Mouse (Mus musculus) left cerebral cortex, adult 11 months (tissue): ENCODE data around the gene Fem1b.
"Not testable (repeated sequence)": the region's sequence is repeated elsewhere in the genome, so short reads cannot be mapped to it uniquely, and the experiment has no call there.

Experiments used
- DNase-seq: peaks from one replicate; pipeline ENCODE4 v3.0.0; 2022; ENCODE audit warnings: low spot score

Fem1b gene

GRCm38 (mm10) chr9:62811516-62812121 lies at the start of gene Fem1b:
TSS of gene Fem1b (minus strand) at chr9:62811934.
- peak; percentile 82 for DNase-seq

GRCm38 (mm10) chr9:62860866-62861265 lies 49.1 kb upstream of the Fem1b start:
- DNase-seq, result no peak

GRCm38 (mm10) chr9:62860102-62860501 lies 48.4 kb upstream of the Fem1b start:
- not testable (repeated sequence) for DNase-seq

GRCm38 (mm10) chr9:62858266-62859019 lies 46.7 kb upstream of the Fem1b start:
- DNase-seq, result no peak

- no peak for DNase-seq
These were observed 46.1 kb upstream of the Fem1b start, which contains the start of gene Calml4 for GRCm38 (mm10) chr9:62857719-62858261. TSS of gene Calml4 (plus strand) at chr9:62858080.

GRCm38 (mm10) chr9:62857216-62857615 lies 45.5 kb upstream of the Fem1b start:
- DNase-seq, result no peak

- no peak for DNase-seq
These were observed 42.7 kb upstream of the Fem1b start for GRCm38 (mm10) chr9:62854483-62854882.

- DNase-seq, result no peak
These were observed 39.8 kb upstream of the Fem1b start for GRCm38 (mm10) chr9:62851571-62851970.

GRCm38 (mm10) chr9:62848641-62849040 lies 36.9 kb upstream of the Fem1b start:
- no peak for DNase-seq

- peak; percentile 77 for DNase-seq
These were observed 36.0 kb upstream of the Fem1b start for GRCm38 (mm10) chr9:62847694-62848093.

- no peak for DNase-seq
These were observed 32.7 kb upstream of the Fem1b start for GRCm38 (mm10) chr9:62844461-62844860.

- no peak for DNase-seq
These were observed 31.8 kb upstream of the Fem1b start for GRCm38 (mm10) chr9:62843356-62844024.

GRCm38 (mm10) chr9:62839172-62839770 lies 27.5 kb upstream of the Fem1b start:
- DNase-seq, result no peak

GRCm38 (mm10) chr9:62838506-62839171 lies 26.9 kb upstream of the Fem1b start, which contains the start of gene Cln6:
TSS of gene Cln6 (plus strand) at chr9:62838785.
- DNase-seq, result peak; percentile 48

GRCm38 (mm10) chr9:62838146-62838505 lies 26.4 kb upstream of the Fem1b start:
- no peak for DNase-seq

GRCm38 (mm10) chr9:62837611-62838010 lies 25.9 kb upstream of the Fem1b start:
- DNase-seq, result no peak

GRCm38 (mm10) chr9:62835705-62836446 lies 24.1 kb upstream of the Fem1b start:
- DNase-seq, result no peak

GRCm38 (mm10) chr9:62834906-62835305 lies 23.2 kb upstream of the Fem1b start:
- no peak for DNase-seq

- no peak for DNase-seq
These were observed 18.1 kb upstream of the Fem1b start for GRCm38 (mm10) chr9:62829877-62830276.

- peak; percentile 88 for DNase-seq
These were observed 16.9 kb upstream of the Fem1b start for GRCm38 (mm10) chr9:62828662-62829086.
